Mouse (Mus musculus) hindbrain, embryonic 11.5 days (tissue): ENCODE data around the gene Lpgat1. TPM values are rescaled to one million over a fixed set of nuclear protein-coding genes. Genes with fewer than 3 reads are reported as not detected.

Experiments used
- ATAC-seq: fragments of 200-750 bp; cut with Nextera tagmentation; 2 replicates; pipeline ENCODE4 v1.8.0; 2017; ENCODE audit warnings: mild to moderate bottlenecking, moderate TSS enrichment, moderate library complexity; ENCODE audit not compliant: low FRiP score
- DNase-seq: peaks from one replicate; pipeline ENCODE4 v3.0.0-alpha.2; 2015; ENCODE audit warnings: low spot score
- H3K27ac ChIP-seq: fragments of 300-500 bp; sonication (generic); 2 replicates; pipeline ENCODE4 v1.5.1; 2014; ENCODE audit warnings: mild to moderate bottlenecking, low read depth, low read length
- H3K27me3 ChIP-seq: fragments of 300-500 bp; sonication (generic); 2 replicates; pipeline ENCODE4 v1.6.1; 2014; ENCODE audit warnings: mild to moderate bottlenecking, low read length, moderate library complexity, mixed read lengths; ENCODE audit not compliant: control insufficient read depth, insufficient read depth
- H3K36me3 ChIP-seq: fragments of 300-500 bp; sonication (generic); 2 replicates; pipeline ENCODE4 v1.6.1; 2014; ENCODE audit warnings: mild to moderate bottlenecking, low read length, moderate library complexity, mixed read lengths; ENCODE audit not compliant: control insufficient read depth, insufficient read depth
- H3K4me1 ChIP-seq: fragments of 300-500 bp; sonication (generic); replicated peaks from 2 replicates; pipeline ENCODE4 v1.6.1; 2014; ENCODE audit warnings: low read length, mixed read lengths; ENCODE audit not compliant: control insufficient read depth, insufficient read depth
- H3K4me2 ChIP-seq: fragments of 300-500 bp; sonication (generic); replicated peaks from 2 replicates; pipeline ENCODE4 v1.6.1; 2014; ENCODE audit warnings: mild to moderate bottlenecking, low read depth, low read length
- H3K4me3 ChIP-seq: fragments of 300-500 bp; sonication (generic); 2 replicates; pipeline ENCODE4 v1.5.1; 2014; ENCODE audit warnings: low read depth, low read length
- H3K9ac ChIP-seq: fragments of 300-500 bp; sonication (generic); 2 replicates; pipeline ENCODE4 v1.6.1; 2014; ENCODE audit warnings: low read depth, low read length
- H3K9me3 ChIP-seq: fragments of 300-500 bp; sonication (generic); 2 replicates; pipeline ENCODE4 v1.6.1; 2016; ENCODE audit warnings: low read length; ENCODE audit not compliant: control insufficient read depth
- WGBS: fragments of 180-500 bp; shearing (Covaris S2); extraction: QIAGEN DNeasy Blood & Tissue Kit; methylation state at CpG from one replicate; pipeline ENCODE4 v1.1.7; 2014; 5-methylcytosine and 5-hydroxymethylcytosine counted together
- polyA plus RNA-seq: library from polyadenylated mRNA; unstranded; fragments of >200 nt; fragmentation: Nextera tagmentation; extraction: Ambion mirVana; gene quantifications from 2 replicates; pipeline ENCODE4 v1.2.1, GENCODE M21; 2014

Lpgat1 gene
- polyA plus RNA-seq, 1 experiment from 2014 or later, result 35.9 TPM

DNA sequence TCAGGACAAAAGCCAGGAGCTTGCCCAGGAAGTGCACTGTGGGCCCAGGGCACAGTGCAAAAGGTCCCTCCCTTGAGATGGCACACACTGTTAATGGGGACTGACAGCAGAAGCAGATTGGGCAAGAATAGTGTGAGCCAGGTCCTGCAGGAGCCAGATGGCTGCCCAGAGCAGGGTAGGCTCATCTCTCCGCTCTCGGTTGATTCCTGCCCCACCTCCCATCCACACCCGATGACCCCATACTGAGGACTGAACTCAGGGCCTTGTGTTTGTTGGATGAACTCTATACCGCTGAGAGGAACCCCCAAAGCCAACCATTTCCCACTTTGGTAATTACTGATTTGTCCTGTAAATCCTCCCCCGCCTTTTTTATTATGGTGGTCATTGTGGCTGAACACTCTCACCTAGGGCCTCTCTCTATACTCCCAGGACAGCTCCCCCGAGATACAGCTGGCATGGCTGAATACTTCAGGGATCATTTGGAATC, 100.6 kb downstream of the Lpgat1 start:
- Histone ChIP-seq H3K4me2 (no peak overlapping the region), H3K27ac (no peak overlapping the region), H3K9ac (no peak overlapping the region), H3K36me3 (no peaks in the 10 kb centered on the region), H3K27me3 (no peaks in the 10 kb centered on the region), H3K4me3 (no peak overlapping the region), H3K4me1 (no peaks in the 10 kb centered on the region; the same call in 1 of the 2 replicates), H3K9me3 (no peaks in the 10 kb centered on the region)
- ATAC-seq, result 0 out of 2 replicates have a peak, but pooled peaks have one; percentile 0
- WGBS, result 48% methylated on average over 6 of the region's 6 CpGs
- DNase-seq, result no peak

DNA sequence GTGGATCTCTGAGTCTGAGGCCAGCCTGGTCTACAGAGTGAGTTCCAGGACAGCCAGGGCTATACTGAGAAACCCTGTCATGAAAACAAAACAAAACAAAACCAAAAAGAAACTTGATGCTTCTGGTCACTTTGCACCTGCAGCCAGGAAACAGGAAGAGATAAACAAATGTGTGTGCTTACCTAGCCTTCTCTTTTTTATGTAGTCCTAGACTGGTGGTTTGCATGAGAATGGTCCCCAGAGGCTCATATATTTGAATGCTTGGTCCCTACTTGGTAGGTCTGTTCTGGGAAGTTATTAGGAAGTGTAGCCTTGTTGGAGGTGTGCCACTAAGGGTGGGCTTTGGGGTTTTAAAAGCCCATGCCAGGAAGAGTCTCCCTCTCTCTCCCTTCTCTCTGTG, 101.4 kb downstream of the Lpgat1 start:
- ATAC-seq (no peak), DNase-seq (no peak)
- Histone ChIP-seq H3K27me3 (no peaks in the 10 kb centered on the region), H3K27ac (no peak overlapping the region), H3K4me3 (no peak overlapping the region), H3K36me3 (no peaks in the 10 kb centered on the region), H3K4me2 (no peak overlapping the region), H3K9ac (no peak overlapping the region), H3K4me1 (no peaks in the 10 kb centered on the region; the same call in 1 of the 2 replicates), H3K9me3 (no peaks in the 10 kb centered on the region)

GRCm38 (mm10) chr1:191820951-191821325, 103.3 kb downstream of the Lpgat1 start:
- Histone ChIP-seq H3K27ac (no peak overlapping the region), H3K36me3 (no peaks in the 10 kb centered on the region)
- ATAC-seq, result no peak

GRCm38 (mm10) chr1:191821326-191822091, 103.9 kb downstream of the Lpgat1 start, which contains the start of gene Nek2:
Nek2 (plus strand) TSS chr1:191821444.
- WGBS, result under 1% methylated on average over 79 of the region's 79 CpGs
- no peaks in the 10 kb centered on the region; the same call in 1 of the 2 replicates for H3K4me1 ChIP-seq
- H3K4me2 ChIP-seq, result peak within 1 kb of the TSS; percentile 85
- H3K36me3 ChIP-seq, result no peaks in the 10 kb centered on the region
- ATAC-seq (peak; percentile 95), DNase-seq (peak; percentile 99)
- no peaks in the 10 kb centered on the region for H3K9me3 ChIP-seq
- peak within 1 kb of the TSS; percentile 57 for H3K9ac ChIP-seq
- H3K27ac ChIP-seq, result peak within 1 kb of the TSS; percentile 58; the same call in 1 of the 2 replicates
- peak within 1 kb of the TSS; percentile 80 for H3K4me3 ChIP-seq
- no peaks in the 10 kb centered on the region for H3K27me3 ChIP-seq

More at GRCm38 (mm10) chr1:191820951-191821325, 103.3 kb downstream of the Lpgat1 start:
- Histone ChIP-seq H3K4me1 (no peaks in the 10 kb centered on the region; the same call in 1 of the 2 replicates), H3K9ac (no peak overlapping the region), H3K27me3 (no peaks in the 10 kb centered on the region), H3K9me3 (no peaks in the 10 kb centered on the region), H3K4me3 (peak overlapping the region; percentile 80), H3K4me2 (peak overlapping the region; percentile 85)
- no peak for DNase-seq
- WGBS, result 4% methylated on average over 15 of the region's 15 CpGs

DNA sequence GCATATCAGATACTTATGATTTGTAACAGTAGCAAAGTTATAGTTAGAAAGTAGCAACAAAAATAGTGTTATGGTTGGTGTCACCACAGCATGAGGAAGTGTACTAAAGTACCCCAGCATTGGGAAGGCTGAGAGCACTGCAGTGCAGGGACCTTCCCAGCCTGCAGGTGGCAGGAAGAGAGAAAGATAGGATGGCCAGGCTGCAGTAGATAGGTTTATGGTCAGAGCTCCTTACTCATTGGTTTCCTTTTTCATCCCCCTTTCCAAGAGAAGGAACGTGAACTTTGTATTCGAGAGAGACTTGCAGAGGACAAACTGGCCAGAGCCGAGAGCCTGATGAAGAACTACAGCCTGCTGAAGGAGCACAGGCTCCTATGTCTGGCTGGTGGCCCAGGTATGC, 111.5 kb downstream of the Lpgat1 start:
- Histone ChIP-seq H3K36me3 (0 out of 2 replicates have a peak, but pooled peaks cover 3% of the 10 kb centered on the region), H3K27ac (no peak overlapping the region), H3K9ac (no peak overlapping the region), H3K4me1 (no peaks in the 10 kb centered on the region), H3K4me2 (no peak overlapping the region), H3K4me3 (no peak overlapping the region), H3K27me3 (no peaks in the 10 kb centered on the region), H3K9me3 (no peaks in the 10 kb centered on the region)
- no peak for DNase-seq
- no peak for ATAC-seq
- WGBS, result 91% methylated on average over 3 of the region's 3 CpGs

DNA sequence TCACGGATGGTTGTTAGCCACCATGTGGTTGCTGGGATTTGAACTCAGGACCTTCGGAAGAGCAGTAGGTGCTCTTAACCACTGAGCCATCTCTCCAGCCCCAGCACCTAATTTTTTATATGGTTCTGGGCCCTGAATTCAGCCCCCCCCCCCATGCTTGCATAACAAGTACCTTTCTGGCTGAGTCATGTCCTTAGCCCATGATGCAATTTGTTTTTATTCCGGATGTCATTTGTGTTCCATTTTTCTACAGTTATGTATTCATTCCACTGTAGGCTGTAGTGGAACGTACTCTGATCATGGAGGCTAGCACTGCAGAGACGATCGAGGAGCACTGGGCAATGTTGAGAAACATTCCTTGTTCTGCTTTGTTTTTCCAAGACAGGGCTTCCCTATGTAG, 115.8 kb downstream of the Lpgat1 start:
- ATAC-seq (no peak), DNase-seq (no peak)
- H3K4me1 ChIP-seq, result no peaks in the 10 kb centered on the region
- 0 out of 2 replicates have a peak, but pooled peaks cover 3% of the 10 kb centered on the region for H3K36me3 ChIP-seq
- H3K27ac ChIP-seq, result no peak overlapping the region
- no peak overlapping the region for H3K9ac ChIP-seq
- 95% methylated on average over 6 of the region's 6 CpGs for WGBS
- H3K4me2 ChIP-seq, result no peak overlapping the region
- H3K4me3 ChIP-seq, result no peak overlapping the region
- H3K27me3 ChIP-seq, result no peaks in the 10 kb centered on the region
- H3K9me3 ChIP-seq, result no peaks in the 10 kb centered on the region

Other genes starting within 250 kb of the Lpgat1 start
- 53.4 and 53.6 TPM in 2 replicates for gene Dtl, start 142.3 kb upstream of the Lpgat1 start, polyA plus RNA-seq
- 50.0 and 50.2 TPM in 2 replicates for gene Ints7, start 142.2 kb upstream of the Lpgat1 start, polyA plus RNA-seq
- gene Nek2, start 103.6 kb downstream of the Lpgat1 start, polyA plus RNA-seq, result 33.5 and 41.4 TPM in 2 replicates
- gene Slc30a1, start 188.9 kb downstream of the Lpgat1 start, polyA plus RNA-seq, result 1.9 and 2.6 TPM in 2 replicates